Mouse (Mus musculus) MEL (cell line): Measurements from ENCODE around the gene Apc2.

Source experiments
- EP300 ChIP-seq, 2 experiments: IDR thresholded peaks; 2 replicates each; pipeline ENCODE4 v1.6.1; 2011; ENCODE audit warnings: improper control_type of control experiment in 2 of 2, low read length in 2 of 2, low read depth in 1 of 2, mild to moderate bottlenecking in 1 of 2
- GABPA ChIP-seq: IDR thresholded peaks from 2 replicates; pipeline ENCODE4 v1.6.1; 2012; ENCODE audit warnings: low read depth, mild to moderate bottlenecking, inconsistent platforms, low read length, improper control_type of control experiment, moderate library complexity
- JUND ChIP-seq: IDR thresholded peaks from 2 replicates; pipeline ENCODE4 v1.6.1; 2011; ENCODE audit warnings: low read depth, mild to moderate bottlenecking, improper control_type of control experiment, low read length
- MAZ ChIP-seq: IDR thresholded peaks from 2 replicates; pipeline ENCODE4 v1.6.1; 2012; ENCODE audit warnings: low read depth, mild to moderate bottlenecking, inconsistent platforms, low read length, improper control_type of control experiment
- MEF2A ChIP-seq: IDR thresholded peaks from 2 replicates; pipeline ENCODE4 v1.6.1; 2014; ENCODE audit warnings: low read depth, mild to moderate bottlenecking, inconsistent platforms, low read length, improper control_type of control experiment; ENCODE audit not compliant: poor library complexity, insufficient replicate concordance, severe bottlenecking; ENCODE audit errors: extremely low read depth
- MXI1 ChIP-seq: IDR thresholded peaks from 2 replicates; pipeline ENCODE4 v1.6.1; 2011; ENCODE audit warnings: mild to moderate bottlenecking, low read depth, low read length, improper control_type of control experiment
- POLR2A ChIP-seq, 2 experiments: IDR thresholded peaks; 2 replicates each; pipeline ENCODE4 v1.6.1; 2011 to 2012; ENCODE audit warnings: low read length in 2 of 2, mild to moderate bottlenecking in 2 of 2, control low read depth in 1 of 2, improper control_type of control experiment in 1 of 2, low read depth in 1 of 2, moderate library complexity in 1 of 2; ENCODE audit not compliant: control insufficient read depth in 1 of 2, insufficient read depth in 1 of 2, poor library complexity in 1 of 2
- POLR2AphosphoS5 ChIP-seq: IDR thresholded peaks from 2 replicates; pipeline ENCODE4 v1.6.1; 2012; ENCODE audit warnings: low read depth, borderline replicate concordance, mild to moderate bottlenecking, inconsistent platforms, low read length, moderate library complexity, mixed read lengths
- SIN3A ChIP-seq: IDR thresholded peaks from 2 replicates; pipeline ENCODE4 v1.6.1; 2012; ENCODE audit warnings: low read length, improper control_type of control experiment, inconsistent platforms
- TAL1 ChIP-seq: IDR thresholded peaks from 2 replicates; pipeline ENCODE4 v1.6.1; 2012; ENCODE audit warnings: mild to moderate bottlenecking, inconsistent platforms, low read length, moderate library complexity, mixed read lengths
- USF1 ChIP-seq: IDR thresholded peaks from 2 replicates; pipeline ENCODE4 v1.6.1; 2014; ENCODE audit warnings: low read depth, mild to moderate bottlenecking, inconsistent platforms, low read length, improper control_type of control experiment, moderate library complexity

DNA sequence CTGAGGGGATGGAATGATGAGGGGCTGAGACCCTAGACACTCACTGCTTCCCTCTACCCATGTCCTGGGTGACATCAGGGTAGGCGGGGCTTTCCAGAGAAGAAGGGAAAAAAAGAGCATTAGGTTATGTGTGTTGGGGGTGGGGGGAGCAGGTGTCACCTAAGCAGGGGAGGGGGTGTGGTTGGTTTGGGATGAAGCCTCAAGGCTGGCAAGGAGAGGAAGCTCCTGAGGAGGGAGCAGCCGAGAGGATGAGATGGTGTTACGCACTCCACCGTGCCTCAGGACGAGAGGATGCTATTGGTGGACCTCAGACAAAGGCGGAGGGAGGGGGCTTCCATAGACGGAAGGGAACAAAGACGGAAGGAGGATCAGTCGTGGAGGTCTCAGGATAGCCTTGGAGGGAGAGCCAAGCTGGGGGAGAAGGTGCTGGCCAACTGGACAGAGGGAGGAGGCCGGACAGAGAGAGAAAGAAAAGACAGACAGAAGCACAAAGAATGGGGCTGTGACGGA lies 5.0 kb downstream of the Apc2 start:
- no peak for TF ChIP-seq GABPA
- TF ChIP-seq TAL1 = no peak
- TF ChIP-seq MXI1 = no peak
- TF ChIP-seq POLR2A (IDR thresholded peaks at IDR 0.05; ENCODE audit: control insufficient read depth in 1 of 2, insufficient read depth in 1 of 2, low read depth in 1 of 2, low read length in 2 of 2, poor library complexity in 1 of 2) = no peak
- TF ChIP-seq MEF2A = no peak
- TF ChIP-seq SIN3A = no peak
- no peak for TF ChIP-seq JUND
- no peak for TF ChIP-seq EP300 (IDR thresholded peaks at IDR 0.05; ENCODE audit: low read depth in 1 of 2, low read length in 2 of 2)
- TF ChIP-seq MAZ = no peak
- no peak for TF ChIP-seq USF1
- TF ChIP-seq POLR2AphosphoS5 = no peak
